Mouse (Mus musculus) heart, embryonic 11.5 days (tissue): ENCODE measurements around the gene Dnal4. TPM values are rescaled to one million over a fixed set of nuclear protein-coding genes. Genes with fewer than 3 reads are reported as not detected.

Experiments used
- ATAC-seq: fragments of 200-750 bp; cut with Nextera tagmentation; replicated peaks from 2 replicates; pipeline ENCODE4 v1.8.0; 2017; ENCODE audit warnings: moderate library complexity; ENCODE audit not compliant: insufficient number of reproducible peaks, low FRiP score, low TSS enrichment
- H3K27ac ChIP-seq: fragments of 300-500 bp; sonication (generic); 2 replicates; pipeline ENCODE4 v1.5.1; 2014; ENCODE audit warnings: mild to moderate bottlenecking, low read depth, low read length
- H3K27me3 ChIP-seq: fragments of 300-500 bp; sonication (generic); 2 replicates; pipeline ENCODE4 v1.6.1; 2014; ENCODE audit warnings: mild to moderate bottlenecking, low read length, mixed read lengths; ENCODE audit not compliant: control insufficient read depth, insufficient read depth
- H3K36me3 ChIP-seq: fragments of 300-500 bp; sonication (generic); 2 replicates; pipeline ENCODE4 v1.6.1; 2014; ENCODE audit warnings: mild to moderate bottlenecking, low read length, moderate library complexity, mixed read lengths; ENCODE audit not compliant: control insufficient read depth, insufficient read depth
- H3K4me1 ChIP-seq: fragments of 300-500 bp; sonication (generic); 2 replicates; pipeline ENCODE4 v1.6.1; 2014; ENCODE audit warnings: low read length; ENCODE audit not compliant: control insufficient read depth, insufficient read depth
- H3K4me2 ChIP-seq: fragments of 300-500 bp; sonication (generic); 2 replicates; pipeline ENCODE4 v1.6.1; 2014; ENCODE audit warnings: mild to moderate bottlenecking, moderate library complexity
- H3K4me3 ChIP-seq: fragments of 300-500 bp; sonication (generic); 2 replicates; pipeline ENCODE4 v1.5.1; 2014; ENCODE audit warnings: low read depth, low read length
- H3K9ac ChIP-seq: fragments of 300-500 bp; sonication (generic); 2 replicates; pipeline ENCODE4 v1.6.1; 2014; ENCODE audit warnings: mild to moderate bottlenecking, low read depth, low read length, moderate library complexity
- H3K9me3 ChIP-seq: fragments of 300-500 bp; sonication (generic); replicated peaks from 2 replicates; pipeline ENCODE4 v1.6.1; 2016; ENCODE audit warnings: low read length; ENCODE audit not compliant: control insufficient read depth
- WGBS: fragments of 180-500 bp; shearing (Covaris S2); extraction: QIAGEN DNeasy Blood & Tissue Kit; methylation state at CpG from one replicate; pipeline ENCODE4 v1.1.7; 2014; ENCODE audit not compliant: insufficient replicate concordance; 5-methylcytosine and 5-hydroxymethylcytosine counted together
- polyA plus RNA-seq: library from polyadenylated mRNA; unstranded; fragments of >200 nt; fragmentation: Nextera tagmentation; extraction: Ambion mirVana; gene quantifications from 2 replicates; pipeline ENCODE4 v1.2.1, GENCODE M21; 2014

Gene Dnal4
- polyA plus RNA-seq, 1 experiment from 2014 or later: 37.3 TPM

DNA sequence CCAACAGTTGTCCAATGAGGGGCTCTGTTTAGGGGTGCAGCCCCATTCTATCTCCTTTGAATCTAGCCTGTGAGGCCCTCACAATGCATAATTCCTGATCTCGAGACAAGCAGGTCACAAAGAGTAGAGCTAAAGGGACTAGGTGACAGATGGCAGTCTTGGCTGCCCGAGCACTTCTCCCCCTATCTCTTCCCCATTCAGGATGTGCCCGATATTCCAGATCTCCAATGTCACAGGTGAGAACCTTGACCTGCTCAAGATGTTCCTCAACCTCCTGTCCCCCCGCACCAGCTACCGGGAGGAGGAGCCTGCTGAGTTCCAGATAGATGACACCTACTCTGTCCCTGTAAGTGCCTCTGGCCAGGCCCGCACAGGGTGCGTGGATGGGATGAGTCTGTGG lies 62.0 kb downstream of the Dnal4 start:
- Histone ChIP-seq H3K4me2 (no peak overlapping the region), H3K9me3 (no peaks in the 10 kb centered on the region), H3K4me3 (no peak overlapping the region), H3K27me3 (no peaks in the 10 kb centered on the region), H3K36me3 (peaks cover 47% of the 10 kb centered on the region), H3K27ac (no peak overlapping the region), H3K9ac (no peak overlapping the region), H3K4me1 (no peaks in the 10 kb centered on the region)
- no peak for ATAC-seq
- WGBS: 91% methylated on average over 7 of the region's 7 CpGs

Other genes starting within 250 kb of the Dnal4 start
- 50.6 and 60.1 TPM in 2 replicates for gene Ddx17, start 231.1 kb downstream of the Dnal4 start, polyA plus RNA-seq
- gene Dmc1, start 172.7 kb downstream of the Dnal4 start, polyA plus RNA-seq: 1.4 and 1.5 TPM in 2 replicates
- gene Fam227a, start 118.9 kb downstream of the Dnal4 start, polyA plus RNA-seq: 0.87 and 1.7 TPM in 2 replicates
- 38.2 and 45.4 TPM in 2 replicates for gene Cby1, start 118.7 kb downstream of the Dnal4 start, polyA plus RNA-seq
- 260 and 273 TPM in 2 replicates for gene Tomm22, start 107.0 kb downstream of the Dnal4 start, polyA plus RNA-seq
- 10.9 and 15.3 TPM in 2 replicates for gene Josd1, start 89.9 kb downstream of the Dnal4 start, polyA plus RNA-seq
- gene Gtpbp1, start 87.0 kb downstream of the Dnal4 start, polyA plus RNA-seq: 22.7 and 26.3 TPM in 2 replicates
- gene Sun2, start 35.3 kb downstream of the Dnal4 start, polyA plus RNA-seq: 3.7 and 4.9 TPM in 2 replicates
- gene Nptxr, start 26.9 kb upstream of the Dnal4 start, polyA plus RNA-seq: 0.58 and 0.83 TPM in 2 replicates
- gene Npcd, start 56.4 kb upstream of the Dnal4 start, polyA plus RNA-seq: 0.64 TPM in 1 of 2 replicates, not detected in the other
- gene Cbx6, start 56.8 kb upstream of the Dnal4 start, polyA plus RNA-seq: 15.7 and 17.4 TPM in 2 replicates
- gene Apobec3, start 113.8 kb upstream of the Dnal4 start, polyA plus RNA-seq: 9.5 and 12.0 TPM in 2 replicates
- gene Cbx7, start 193.3 kb upstream of the Dnal4 start, polyA plus RNA-seq: 0.72 and 1.1 TPM in 2 replicates
- gene Pdgfb, start 237.1 kb upstream of the Dnal4 start, polyA plus RNA-seq: 1.3 and 2.0 TPM in 2 replicates